Mouse (Mus musculus) kidney, adult 2 months (tissue): ENCODE data around the gene Trmt10c.

Source experiments
- CTCF ChIP-seq: fragments of 200-500 bp; conservative IDR thresholded peaks from 2 replicates; pipeline ENCODE4 v1.5.1; 2011; ENCODE audit warnings: low read depth, mild to moderate bottlenecking, control low read depth, low read length, moderate library complexity, mixed read lengths; ENCODE audit not compliant: insufficient read depth, insufficient read length
- POLR2A ChIP-seq: fragments of 200-500 bp; IDR thresholded peaks from one replicate; pipeline ENCODE4 v1.6.1; 2011; ENCODE audit warnings: low read depth, low read length, control low read depth

DNA sequence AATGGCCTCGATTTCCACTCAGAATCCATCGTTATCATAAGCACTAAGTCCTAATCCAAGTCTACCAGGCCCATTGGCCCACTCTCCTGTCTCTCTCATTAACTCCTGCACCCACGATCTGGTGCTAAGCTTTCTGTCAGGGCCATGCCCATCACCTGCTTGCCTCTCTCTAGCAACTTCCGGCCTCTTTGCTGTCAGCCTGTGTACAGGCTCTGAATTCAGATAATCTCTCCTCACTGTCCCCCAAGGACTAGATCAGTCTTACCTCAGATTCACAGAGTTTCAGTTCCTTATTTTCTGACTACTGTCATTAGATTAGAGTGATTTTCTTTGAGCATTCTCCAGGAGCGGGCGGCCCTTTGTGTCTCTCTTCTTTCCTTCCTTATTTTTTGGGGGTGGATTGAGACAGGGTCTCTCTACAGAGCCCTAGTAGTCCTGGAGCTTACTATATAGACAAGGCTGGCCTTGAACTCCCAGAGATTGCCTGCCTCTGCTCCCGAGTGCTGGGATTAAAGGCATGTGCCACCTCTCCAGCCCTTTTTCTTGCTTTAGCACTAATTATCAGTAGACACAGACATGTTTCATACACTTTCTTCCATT, 24.5 kb upstream of the Trmt10c start:
- TF ChIP-seq CTCF (no peak), POLR2A (no peak)
